Mouse (Mus musculus): ENCODE measurements at regions not wholly inside any gene's neighbourhood (a gene's known extent, or its start where the extent isn't known, plus 50 kb on each side); places are given as distances from the start of the nearest gene placed in this dataset.
A peak's percentile ranks its signal among the peaks of the same experiment; 100 is the strongest.

DNA sequence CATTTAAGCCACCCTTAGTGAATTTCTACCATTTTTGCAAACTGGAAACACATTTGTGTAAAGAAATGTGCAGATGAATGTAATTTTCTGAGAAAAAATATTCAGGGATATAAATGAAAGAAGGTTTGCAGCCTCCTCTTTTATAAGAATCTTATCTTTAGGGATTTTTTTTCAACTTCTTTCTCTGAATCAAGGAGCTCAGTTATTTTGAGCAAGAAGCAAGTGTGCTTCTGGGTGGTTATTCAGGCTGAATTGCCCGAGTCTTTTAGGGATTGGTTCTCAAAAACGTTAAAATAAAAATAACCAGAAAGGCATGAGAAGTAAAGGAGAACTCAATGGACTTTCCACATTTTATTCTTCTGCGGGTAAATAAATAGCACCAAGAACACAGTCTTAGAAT, 666.0 kb upstream of the Map3k7 start:
- H3K4me3 ChIP-seq (ENCODE audit: low read length) = no peak overlapping the region
- ATAC-seq (ENCODE audit: low FRiP score, low TSS enrichment) = no peak
- no peak overlapping the region for H3K4me2 ChIP-seq (replicated peaks; ENCODE audit: low read depth, low read length)
- no peak overlapping the region for H3K27ac ChIP-seq (ENCODE audit: low read depth, low read length)
- 87% methylated on average over 3 of the region's 3 CpGs for WGBS
- H3K36me3 ChIP-seq (ENCODE audit: control insufficient read depth, insufficient read depth, low read length) = no peaks in the 10 kb centered on the region
- no peak overlapping the region for H3K9ac ChIP-seq (ENCODE audit: low read depth, low read length)
- no peaks in the 10 kb centered on the region for H3K9me3 ChIP-seq (ENCODE audit: control insufficient read depth, low read length)
- no peaks in the 10 kb centered on the region for H3K27me3 ChIP-seq (ENCODE audit: control insufficient read depth, insufficient read depth, low read length)
- H3K4me1 ChIP-seq (ENCODE audit: control insufficient read depth, insufficient read depth, low read length) = no peaks in the 10 kb centered on the region

DNA sequence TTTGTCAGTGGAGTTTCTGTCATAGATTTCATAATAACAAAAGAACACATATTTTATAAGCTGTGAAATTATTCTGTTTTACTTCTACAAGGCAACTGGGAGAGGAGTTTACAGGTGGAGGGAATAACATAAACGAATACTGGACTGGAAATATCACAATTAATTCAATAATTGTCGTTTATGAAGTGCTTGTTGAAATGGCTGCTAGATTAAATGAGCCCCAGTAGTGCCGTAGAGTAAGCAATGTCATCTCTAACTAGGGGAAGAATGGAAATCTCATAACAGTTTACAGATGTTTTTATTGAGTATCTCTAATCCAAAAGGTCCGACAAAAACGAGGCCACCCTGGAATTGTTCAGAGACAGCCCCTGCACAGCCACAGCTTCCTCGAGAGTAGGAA, 644.6 kb upstream of the Map3k7 start:
- no peaks in the 10 kb centered on the region for H3K9me3 ChIP-seq (ENCODE audit: control insufficient read depth, low read length)
- H3K9ac ChIP-seq (ENCODE audit: low read depth, low read length) = no peak overlapping the region
- no peaks in the 10 kb centered on the region for H3K36me3 ChIP-seq (ENCODE audit: control insufficient read depth, insufficient read depth, low read length)
- no peaks in the 10 kb centered on the region for H3K4me1 ChIP-seq (ENCODE audit: control insufficient read depth, insufficient read depth, low read length)
- H3K27ac ChIP-seq (ENCODE audit: low read depth, low read length) = no peak overlapping the region
- no peaks in the 10 kb centered on the region for H3K27me3 ChIP-seq (ENCODE audit: control insufficient read depth, insufficient read depth, low read length)
- ATAC-seq (ENCODE audit: low FRiP score, low TSS enrichment) = no peak
- no peak overlapping the region for H3K4me3 ChIP-seq (ENCODE audit: low read length)
- 72% methylated on average over 6 of the region's 6 CpGs for WGBS
- no peak overlapping the region for H3K4me2 ChIP-seq (replicated peaks; ENCODE audit: low read depth, low read length)

DNA sequence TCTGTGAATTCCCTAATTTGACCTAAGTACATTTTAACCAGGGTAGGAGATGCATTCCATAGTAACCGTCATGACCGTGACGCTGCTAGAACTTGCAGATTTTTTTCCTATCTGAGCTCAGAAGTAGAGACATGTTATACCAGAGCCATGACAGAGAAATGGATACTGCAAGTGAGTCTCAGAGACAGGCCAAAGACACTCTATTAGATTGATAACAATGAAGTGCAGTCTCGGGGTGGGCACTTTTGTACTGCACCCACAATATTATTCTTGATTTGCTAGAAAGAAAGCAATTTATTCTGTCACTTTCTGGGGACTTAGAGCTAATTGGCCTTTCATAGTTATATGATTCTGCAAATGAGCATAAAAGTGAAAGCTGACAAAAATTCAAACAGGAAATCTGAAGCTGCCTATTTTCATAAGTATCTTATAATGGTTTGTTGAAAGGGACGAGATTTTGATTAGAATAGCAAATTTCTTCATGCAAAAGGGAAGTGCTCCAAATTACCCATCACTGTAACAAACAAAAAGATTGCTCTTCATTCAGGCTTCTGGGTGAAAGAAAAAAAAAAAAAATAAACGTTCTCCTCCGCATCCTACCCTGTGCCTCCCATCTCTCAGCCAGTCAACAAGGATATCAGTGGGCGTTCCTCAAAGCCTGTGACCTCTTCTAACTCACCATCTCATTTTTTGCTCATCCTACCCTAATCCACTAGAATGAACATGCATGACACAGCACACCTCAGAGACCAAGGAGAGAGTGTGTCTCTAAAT, 643.0 kb upstream of the Map3k7 start:
- Histone ChIP-seq H3K27me3 (ENCODE audit: control insufficient read depth, insufficient read depth, low read length) (no peaks in the 10 kb centered on the region), H3K27ac (ENCODE audit: low read depth, low read length) (no peak overlapping the region), H3K9ac (ENCODE audit: low read depth, low read length) (no peak overlapping the region), H3K4me1 (ENCODE audit: control insufficient read depth, insufficient read depth, low read length) (no peaks in the 10 kb centered on the region), H3K36me3 (ENCODE audit: control insufficient read depth, insufficient read depth, low read length) (no peaks in the 10 kb centered on the region), H3K4me3 (ENCODE audit: low read length) (no peak overlapping the region), H3K9me3 (ENCODE audit: control insufficient read depth, low read length) (no peaks in the 10 kb centered on the region), H3K4me2 (replicated peaks; ENCODE audit: low read depth, low read length) (no peak overlapping the region)
- 74% methylated on average over 8 of the region's 8 CpGs for WGBS
- no peak for ATAC-seq (ENCODE audit: low FRiP score, low TSS enrichment)

DNA sequence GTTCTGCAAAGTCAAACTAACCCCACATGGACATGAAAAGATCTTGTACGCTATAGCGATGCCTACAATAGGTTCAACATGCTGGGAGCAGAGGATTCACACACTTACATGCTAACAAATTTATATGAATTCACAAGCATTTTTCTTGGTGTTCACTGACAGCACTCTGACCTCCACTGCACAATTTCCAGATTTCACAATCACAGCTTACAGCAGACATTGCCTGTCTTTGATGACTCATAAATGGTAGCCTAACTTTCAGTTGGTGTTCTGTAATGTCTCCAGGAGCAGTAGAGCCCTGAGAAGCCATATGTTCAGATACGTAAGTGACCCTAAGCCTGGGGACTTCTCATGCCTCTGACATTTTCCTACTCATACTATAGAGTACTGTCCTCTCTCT, 640.1 kb upstream of the Map3k7 start:
- Histone ChIP-seq H3K36me3 (ENCODE audit: control insufficient read depth, insufficient read depth, low read length) (no peaks in the 10 kb centered on the region), H3K4me3 (ENCODE audit: low read length) (no peak overlapping the region), H3K27ac (ENCODE audit: low read depth, low read length) (no peak overlapping the region), H3K27me3 (ENCODE audit: control insufficient read depth, insufficient read depth, low read length) (no peaks in the 10 kb centered on the region), H3K9ac (ENCODE audit: low read depth, low read length) (no peak overlapping the region), H3K4me2 (replicated peaks; ENCODE audit: low read depth, low read length) (no peak overlapping the region), H3K9me3 (ENCODE audit: control insufficient read depth, low read length) (no peaks in the 10 kb centered on the region), H3K4me1 (ENCODE audit: control insufficient read depth, insufficient read depth, low read length) (no peaks in the 10 kb centered on the region)
- WGBS = 95% methylated on average over 3 of the region's 3 CpGs
- ATAC-seq (ENCODE audit: low FRiP score, low TSS enrichment) = no peak

DNA sequence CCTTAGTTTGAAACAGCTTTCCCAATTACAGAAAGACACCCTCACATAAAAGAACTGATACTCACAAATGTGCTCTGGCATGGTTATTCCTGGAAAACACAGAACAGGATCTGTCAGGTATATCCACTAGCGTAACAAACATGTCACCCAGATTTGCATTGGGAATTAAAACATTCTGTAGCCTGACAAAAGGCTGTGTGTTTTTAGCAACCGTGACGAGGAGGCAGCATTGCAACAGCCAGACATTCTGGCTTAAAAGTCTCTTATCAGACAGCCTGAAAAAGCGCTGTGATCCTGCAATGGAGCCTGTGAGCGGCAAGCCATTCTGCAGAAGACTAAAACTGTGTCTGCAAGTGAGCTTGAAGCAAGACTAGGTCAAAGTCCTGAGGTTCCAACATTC, 635.1 kb upstream of the Map3k7 start:
- H3K4me3 ChIP-seq (ENCODE audit: low read length) = no peak overlapping the region
- no peaks in the 10 kb centered on the region for H3K36me3 ChIP-seq (ENCODE audit: control insufficient read depth, insufficient read depth, low read length)
- no peak for ATAC-seq (ENCODE audit: low FRiP score, low TSS enrichment)
- no peaks in the 10 kb centered on the region for H3K27me3 ChIP-seq (ENCODE audit: control insufficient read depth, insufficient read depth, low read length)
- H3K4me1 ChIP-seq (ENCODE audit: control insufficient read depth, insufficient read depth, low read length) = no peaks in the 10 kb centered on the region
- H3K4me2 ChIP-seq (replicated peaks; ENCODE audit: low read depth, low read length) = no peak overlapping the region
- H3K9ac ChIP-seq (ENCODE audit: low read depth, low read length) = no peak overlapping the region
- 69% methylated on average over 5 of the region's 5 CpGs for WGBS
- no peaks in the 10 kb centered on the region for H3K9me3 ChIP-seq (ENCODE audit: control insufficient read depth, low read length)
- no peak overlapping the region for H3K27ac ChIP-seq (ENCODE audit: low read depth, low read length)

DNA sequence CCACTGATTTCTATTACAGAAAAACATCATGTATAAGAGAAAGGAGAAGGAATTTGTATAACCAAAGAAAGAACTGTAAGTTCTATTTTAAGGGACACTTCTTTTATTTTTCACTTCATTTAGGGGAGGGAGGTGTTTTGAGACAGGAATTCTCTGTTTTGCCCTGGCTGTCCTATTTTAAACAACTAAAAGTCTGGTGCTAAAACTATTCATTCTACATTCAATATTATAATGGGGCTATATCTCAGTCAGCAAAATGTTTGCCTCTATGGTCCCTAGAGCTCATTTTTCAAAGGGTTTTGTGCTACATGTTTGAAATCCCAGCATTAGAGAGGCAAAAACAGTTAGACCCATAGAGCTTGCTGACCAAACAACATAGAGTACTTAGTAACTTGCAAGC, 632.8 kb upstream of the Map3k7 start:
- Histone ChIP-seq H3K4me1 (ENCODE audit: control insufficient read depth, insufficient read depth, low read length) (no peaks in the 10 kb centered on the region), H3K27ac (ENCODE audit: low read depth, low read length) (no peak overlapping the region)
- no peak for ATAC-seq (ENCODE audit: low FRiP score, low TSS enrichment)

DNA sequence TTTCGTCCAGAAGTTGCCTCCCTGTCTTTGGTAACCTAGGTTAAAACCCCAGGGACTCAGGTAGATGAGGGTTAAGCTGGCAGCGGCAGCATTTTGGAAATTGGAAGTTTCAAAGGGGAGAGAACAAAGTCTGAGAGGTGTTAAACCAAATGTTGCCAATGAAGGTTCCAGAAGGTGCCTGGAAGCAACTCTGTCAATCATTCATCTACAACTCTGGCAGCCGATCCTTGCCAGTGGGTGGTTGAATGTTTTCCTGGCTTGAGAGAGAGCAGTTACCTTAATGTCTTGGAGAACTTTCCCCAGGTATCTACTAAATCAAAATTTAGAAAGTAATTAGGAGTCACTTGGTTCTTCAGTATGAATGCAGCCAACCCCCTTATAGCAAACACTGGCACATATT, 628.2 kb upstream of the Map3k7 start:
- Histone ChIP-seq H3K27ac (ENCODE audit: low read depth, low read length) (no peak overlapping the region), H3K36me3 (ENCODE audit: control insufficient read depth, insufficient read depth, low read length) (no peaks in the 10 kb centered on the region), H3K27me3 (ENCODE audit: control insufficient read depth, insufficient read depth, low read length) (no peaks in the 10 kb centered on the region), H3K9me3 (ENCODE audit: control insufficient read depth, low read length) (no peaks in the 10 kb centered on the region), H3K9ac (ENCODE audit: low read depth, low read length) (no peak overlapping the region), H3K4me3 (ENCODE audit: low read length) (no peak overlapping the region), H3K4me1 (ENCODE audit: control insufficient read depth, insufficient read depth, low read length) (no peaks in the 10 kb centered on the region), H3K4me2 (replicated peaks; ENCODE audit: low read depth, low read length) (no peak overlapping the region)
- ATAC-seq (ENCODE audit: low FRiP score, low TSS enrichment) = no peak
- WGBS = 69% methylated on average over 3 of the region's 3 CpGs

More for the DNA sequence above, 632.8 kb upstream of the Map3k7 start:
- H3K4me3 ChIP-seq (ENCODE audit: low read length) = no peak overlapping the region
- H3K9me3 ChIP-seq (ENCODE audit: control insufficient read depth, low read length) = no peaks in the 10 kb centered on the region
- no peak overlapping the region for H3K4me2 ChIP-seq (replicated peaks; ENCODE audit: low read depth, low read length)
- H3K9ac ChIP-seq (ENCODE audit: low read depth, low read length) = no peak overlapping the region
- no peaks in the 10 kb centered on the region for H3K27me3 ChIP-seq (ENCODE audit: control insufficient read depth, insufficient read depth, low read length)
- no peaks in the 10 kb centered on the region for H3K36me3 ChIP-seq (ENCODE audit: control insufficient read depth, insufficient read depth, low read length)

DNA sequence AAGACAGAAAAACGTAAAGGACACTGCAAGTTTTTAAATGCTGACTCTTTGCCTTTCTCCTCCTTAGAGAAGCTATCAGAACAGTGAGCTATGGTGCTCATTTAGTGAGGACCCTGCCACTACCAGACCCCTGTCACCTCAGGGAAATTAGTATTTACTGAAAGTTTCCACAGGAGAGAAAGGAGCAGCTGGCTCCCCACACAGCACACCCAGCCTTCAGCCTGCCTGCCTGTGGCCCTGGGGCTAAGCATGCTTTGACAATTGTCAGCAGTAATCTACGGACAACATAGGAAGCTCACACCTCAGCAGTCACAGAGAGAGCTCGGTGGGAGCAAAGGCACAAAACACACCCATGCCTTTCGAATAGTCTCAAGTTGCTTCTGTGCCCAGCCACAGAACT, 625.9 kb upstream of the Map3k7 start:
- Histone ChIP-seq H3K27ac (ENCODE audit: low read depth, low read length) (no peak overlapping the region), H3K4me3 (ENCODE audit: low read length) (no peak overlapping the region), H3K4me2 (replicated peaks; ENCODE audit: low read depth, low read length) (no peak overlapping the region), H3K4me1 (ENCODE audit: control insufficient read depth, insufficient read depth, low read length) (no peaks in the 10 kb centered on the region), H3K36me3 (ENCODE audit: control insufficient read depth, insufficient read depth, low read length) (no peaks in the 10 kb centered on the region), H3K9ac (ENCODE audit: low read depth, low read length) (no peak overlapping the region), H3K27me3 (ENCODE audit: control insufficient read depth, insufficient read depth, low read length) (no peaks in the 10 kb centered on the region), H3K9me3 (ENCODE audit: control insufficient read depth, low read length) (no peaks in the 10 kb centered on the region)
- ATAC-seq (ENCODE audit: low FRiP score, low TSS enrichment) = no peak
- WGBS = 46% methylated on average over 4 of the region's 4 CpGs

DNA sequence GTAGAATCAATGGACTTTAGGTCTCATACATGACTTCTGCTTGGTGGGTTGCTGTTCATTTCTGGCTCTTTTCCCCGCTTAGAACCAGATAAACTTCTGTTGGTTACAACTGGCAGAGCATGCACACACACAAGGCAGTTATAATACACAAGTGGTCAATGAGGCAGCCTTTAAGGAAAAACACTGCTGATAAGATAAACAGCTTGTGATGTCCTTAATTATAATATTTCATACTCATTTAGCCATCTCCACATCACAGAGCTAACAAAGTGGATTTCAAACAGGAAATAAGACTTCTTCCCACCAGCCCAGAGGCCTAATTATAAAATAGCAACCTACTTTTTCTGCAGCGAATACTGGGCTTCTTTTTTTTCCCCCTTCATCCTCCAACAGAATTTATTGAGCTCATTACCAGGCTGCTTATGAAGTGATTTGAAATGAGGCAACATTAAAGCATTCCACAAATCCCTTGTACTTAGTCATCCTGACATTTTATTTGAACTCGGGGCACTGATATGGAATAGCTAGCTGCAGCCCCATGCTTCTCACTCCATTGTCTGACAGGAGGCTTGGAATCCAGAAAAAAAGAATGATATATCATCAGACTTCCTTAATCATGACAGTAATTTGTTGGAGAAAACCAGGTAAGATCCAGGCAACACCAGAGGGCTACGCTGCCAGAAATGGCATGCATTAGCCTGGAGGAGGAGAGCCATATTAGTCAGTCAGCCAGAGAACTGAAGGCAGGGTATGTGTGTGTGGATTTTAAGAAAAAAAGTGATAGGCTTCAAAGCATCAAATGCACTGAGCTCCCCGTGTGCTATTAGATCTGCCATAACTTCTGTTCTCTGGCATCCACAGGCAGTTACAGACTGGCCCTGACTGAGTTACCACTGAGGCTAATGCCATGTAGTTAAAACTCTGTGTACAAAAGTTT, 620.3 kb upstream of the Map3k7 start:
- H3K4me2 ChIP-seq (replicated peaks; ENCODE audit: low read depth, low read length) = no peak overlapping the region
- no peaks in the 10 kb centered on the region for H3K9me3 ChIP-seq (ENCODE audit: control insufficient read depth, low read length)
- peaks cover 7% of the 10 kb centered on the region; the same call in 1 of the 2 replicates for H3K4me1 ChIP-seq (ENCODE audit: control insufficient read depth, insufficient read depth, low read length)
- no peaks in the 10 kb centered on the region for H3K27me3 ChIP-seq (ENCODE audit: control insufficient read depth, insufficient read depth, low read length)
- H3K27ac ChIP-seq (ENCODE audit: low read depth, low read length) = no peak overlapping the region; the same call in 1 of the 2 replicates
- 47% methylated on average over 5 of the region's 5 CpGs for WGBS
- no peaks in the 10 kb centered on the region for H3K36me3 ChIP-seq (ENCODE audit: control insufficient read depth, insufficient read depth, low read length)
- 0 out of 2 replicates have a peak, but pooled peaks have one; percentile 55 for ATAC-seq (ENCODE audit: low FRiP score, low TSS enrichment)
- no peak overlapping the region for H3K4me3 ChIP-seq (ENCODE audit: low read length)
- no peak overlapping the region for H3K9ac ChIP-seq (ENCODE audit: low read depth, low read length)
